10 mouse cellular contexts compared by ENCODE assay signal in genomic region chr11:79296167-79296566, GRCm38 (mm10). TPM values are rescaled to one million over a fixed set of nuclear protein-coding genes. Genes with fewer than 3 reads are reported as not detected.
DNase-seq lines count a peak whose midpoint lies in the region; ATAC-seq and TF ChIP-seq lines count a peak whose summit lies in the region.
"Had no signal": no experiment of that assay in that cellular context is flagged by ENCODE, and none has a peak within 500 bp of the region (broad histone marks: within the 10 kb centered on the region; RNA-seq: fewer than 3 reads in every experiment).

No protein-coding gene starts in this region.

- POLR2A ChIA-PET in Patski (lab: Charles Lee): interaction anchor here (0.9 kb wide), 1 partner anchor 10 kb away, joined by 3 read pairs; no protein-coding TSS in a partner anchor

- no peak overlapping the region for H3K27ac ChIP-seq in layer of hippocampus, adult 2 months
- no peak overlapping the region for H3K27ac ChIP-seq in left cerebral cortex, adult 2 months
- H3K27ac ChIP-seq: macrophage had no signal

- DNase-seq in adrenal gland, adult 18-20 months (ENCODE audit: low spot score in 2 of 2): peak; percentile 44 to 60
- DNase-seq in adrenal gland, postnatal 4 days (ENCODE audit: low spot score in 2 of 2): no peak
- peak in 1 of 2 experiments; percentile 63 for DNase-seq in layer of hippocampus, adult 2 months (ENCODE audit: low spot score in 2 of 2)
- no peak for DNase-seq in layer of hippocampus, adult 9-11 months
- DNase-seq in Patski (ENCODE audit: low read depth, low spot score): no peak
- peak; percentile 71 for DNase-seq in embryo, embryonic 10.5 days (ENCODE audit: low spot score)
- DNase-seq in left cerebral cortex, adult 2 months (ENCODE audit: extremely low spot score in 1 of 2, low spot score in 2 of 2): peak; percentile 18 to 37
- peak; percentile 33 for DNase-seq in skeletal muscle tissue, adult 2 months (ENCODE audit: low read depth, low spot score)

- H3K27me3 ChIP-seq in Patski: no peaks in the 10 kb centered on the region

- H3K4me3 ChIP-seq in layer of hippocampus, adult 2 months: no peak overlapping the region
- H3K4me3 ChIP-seq in left cerebral cortex, adult 2 months: no peak overlapping the region

- no peak for ATAC-seq in Patski

- CTCF ChIA-PET in Patski (lab: Charles Lee): interaction anchor here (0.8 to 4.1 kb wide), 14 partner anchors 10 to 275 kb away, joined by 3 to 25 read pairs (median 4); no protein-coding TSS in a partner anchor

- TF ChIP-seq CTCF in layer of hippocampus, adult 2 months (conservative IDR thresholded peaks at IDR 0.05): peak; percentile 98
- peak; percentile 83 for TF ChIP-seq CTCF in Patski (IDR thresholded peaks at IDR 0.05)
- peak; percentile 98 for TF ChIP-seq CTCF in left cerebral cortex, adult 2 months (IDR thresholded peaks at IDR 0.05)

- in situ Hi-C loops in Patski (cut with MboI; ENCODE audit: low pct_unique_long_range_greater_than_20kb): loop anchor here (5.0 kb wide), 1 partner anchor 101 kb away; no protein-coding TSS in a partner anchor

- intact Hi-C loops in left cerebral cortex, adult 2 months (cut with DNase I): loop anchor here (1.0 to 5.0 kb wide), 5 partner anchors 72 to 329 kb away; no protein-coding TSS in a partner anchor

RNA-seq across cellular contexts. Expression of gene Gm9964, which starts 0.5 kb away (rescaled TPM):
- not detected for total RNA-seq in adrenal gland, adult 18-20 months (2021)
- under 1 TPM in 1 of 2 experiments, not detected in 1; 0.76 TPM for total RNA-seq in adrenal gland, postnatal 4 days (2021)
- total RNA-seq in layer of hippocampus, adult 2 months (2021): not detected
- not detected for polyA plus RNA-seq in Patski (2021)
- total RNA-seq in left cerebral cortex, adult 2 months (2021): under 1 TPM; 0.68 TPM
- polyA plus RNA-seq: gonadal fat pad, adult 2 months; macrophage had no signal

RNA-seq across cellular contexts. Expression of gene Wsb1, which starts 41.7 kb away (rescaled TPM):
- total RNA-seq in adrenal gland, adult 18-20 months (2021): 10 to 100 TPM; 34.5 to 46.1 TPM
- 100 to 1,000 TPM; 103 to 134 TPM for total RNA-seq in adrenal gland, postnatal 4 days (2021)
- total RNA-seq in layer of hippocampus, adult 2 months (2021): 100 to 1,000 TPM in 1 of 2 experiments, 10 to 100 TPM in 1; 83.0 to 101 TPM
- polyA plus RNA-seq in Patski (2021): 237 TPM
- 10 to 100 TPM; 85.9 to 87.5 TPM for total RNA-seq in left cerebral cortex, adult 2 months (2021)

RNA-seq across cellular contexts. Expression of gene Nf1, which starts 43.3 kb away (rescaled TPM):
- 10 to 100 TPM; 53.5 to 60.6 TPM for total RNA-seq in adrenal gland, adult 18-20 months (2021)
- 10 to 100 TPM; 74.9 to 76.1 TPM for total RNA-seq in adrenal gland, postnatal 4 days (2021)
- total RNA-seq in layer of hippocampus, adult 2 months (2021): 100 to 1,000 TPM; 106 to 115 TPM
- polyA plus RNA-seq in Patski (2021): 24.1 TPM
- total RNA-seq in left cerebral cortex, adult 2 months (2021): 100 to 1,000 TPM; 129 to 131 TPM

Comparison
In these comparisons a context has a peak if more than half of its experiments do, and no peak if none do; other contexts are left out.
1. DNase-seq: peak in adrenal gland, adult 18-20 months (2 of 2), embryo, embryonic 10.5 days (single experiment), left cerebral cortex, adult 2 months (2 of 2) and skeletal muscle tissue, adult 2 months (single experiment); none in adrenal gland, postnatal 4 days (0 of 2), layer of hippocampus, adult 9-11 months (single experiment) and Patski (single experiment).
2. Peak in every context shown above with its lines, with median percentiles within 50 percentile points of each other: CTCF ChIP-seq.